In the genomic region with DNA sequence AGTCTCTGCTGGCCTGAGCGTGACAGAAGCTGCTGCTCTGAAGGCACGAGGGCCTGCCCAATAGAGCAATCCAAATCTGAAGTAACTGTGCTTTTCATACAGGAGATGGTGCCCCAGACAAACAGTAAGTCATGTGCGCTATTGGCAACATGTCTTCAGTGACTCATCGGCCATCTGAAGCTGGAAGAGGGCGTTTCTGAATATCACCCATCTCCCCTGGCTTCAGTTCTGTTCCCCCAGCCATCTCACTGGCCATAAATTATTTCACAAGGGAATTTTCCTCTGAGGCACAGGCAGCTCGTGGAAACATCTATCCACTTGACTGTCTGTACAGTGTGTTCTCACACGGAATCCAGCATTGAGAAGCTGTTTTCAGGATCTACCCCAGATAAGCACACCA, we compare ENCODE assay signal across 9 mouse cellular contexts. TPM values are rescaled to one million over a fixed set of nuclear protein-coding genes. Genes with fewer than 3 reads are reported as not detected.
DNase-seq lines count a peak whose midpoint lies in the region; ATAC-seq and TF ChIP-seq lines count a peak whose summit lies in the region.
"Had no signal": no experiment of that assay in that cellular context is flagged by ENCODE, and none has a peak within 500 bp of the region (broad histone marks: within the 10 kb centered on the region; RNA-seq: fewer than 3 reads in every experiment).

No protein-coding gene starts in this region.

- H3K36me3 ChIP-seq in intestine, embryonic 16.5 days (ENCODE audit: control insufficient read depth, insufficient read depth, low read length) = peaks cover 19% of the 10 kb centered on the region
- H3K36me3 ChIP-seq in lung, postnatal 0 days (ENCODE audit: insufficient read depth, low read length) = peaks cover 9% of the 10 kb centered on the region; the same call in 1 of the 2 replicates

- H3K9ac ChIP-seq in intestine, embryonic 16.5 days (ENCODE audit: low read depth, low read length) = no peak overlapping the region
- no peak overlapping the region for H3K9ac ChIP-seq in lung, postnatal 0 days (replicated peaks; ENCODE audit: low read depth)
- H3K9ac ChIP-seq: limb, embryonic 12.5 days had no signal

- H3K9me3 ChIP-seq in intestine, embryonic 16.5 days (ENCODE audit: control insufficient read depth, low read length) = no peaks in the 10 kb centered on the region
- H3K9me3 ChIP-seq in lung, postnatal 0 days (ENCODE audit: low read length) = no peaks in the 10 kb centered on the region
- H3K9me3 ChIP-seq: limb, embryonic 12.5 days had no signal

- ATAC-seq in intestine, embryonic 16.5 days = peak; percentile 21; the same call in 1 of the 2 replicates
- ATAC-seq in lung, postnatal 0 days = peak; percentile 86
- ATAC-seq in erythroid progenitor cell, adult 5-6 weeks (replicated peaks; ENCODE audit: low FRiP score, poor library complexity, severe bottlenecking) = no peak

- TF ChIP-seq CTCF in lung, postnatal 0 days (IDR thresholded peaks at IDR 0.05) = peak; percentile 23; the same call in 1 of the 2 replicates

- peak; percentile 20 to 34 for DNase-seq in left cerebral cortex, adult 18-20 months (ENCODE audit: low spot score in 2 of 2)
- DNase-seq in left cerebral cortex, adult 11 months (ENCODE audit: low spot score) = no peak
- DNase-seq in adrenal gland, adult 8-10 months = peak; percentile 67
- peak; percentile 97 for DNase-seq in fibroblast of lung, adult 2 months (ENCODE audit: low read depth)
- peak; percentile 95 for DNase-seq in lung, postnatal 0 days (ENCODE audit: low spot score)
- no peak for DNase-seq in thymus, postnatal 25 days

- peak; percentile 80 for TF ChIP-seq EP300 in lung, postnatal 0 days (IDR thresholded peaks at IDR 0.05)

- peaks cover 17% of the 10 kb centered on the region for H3K4me1 ChIP-seq in intestine, embryonic 16.5 days (ENCODE audit: control insufficient read depth, insufficient read depth, low read length)
- peaks cover 25% of the 10 kb centered on the region; the same call in 1 of the 2 replicates for H3K4me1 ChIP-seq in lung, postnatal 0 days (ENCODE audit: insufficient read depth, low read depth, low read length)

- H3K27ac ChIP-seq in intestine, embryonic 16.5 days (ENCODE audit: low read length) = peak overlapping the region; percentile 63
- H3K27ac ChIP-seq in lung, postnatal 0 days (ENCODE audit: low read length) = peak overlapping the region; percentile 89
- H3K27ac ChIP-seq: limb, embryonic 12.5 days had no signal

- H3K4me3 ChIP-seq in intestine, embryonic 16.5 days (ENCODE audit: low read length) = no peak overlapping the region
- no peak overlapping the region for H3K4me3 ChIP-seq in lung, postnatal 0 days (ENCODE audit: low read depth, low read length)
- H3K4me3 ChIP-seq: limb, embryonic 12.5 days had no signal

- no peak overlapping the region for H3K4me2 ChIP-seq in intestine, embryonic 16.5 days (ENCODE audit: low read depth, low read length)
- peak overlapping the region; percentile 33; the same call in 1 of the 2 replicates for H3K4me2 ChIP-seq in lung, postnatal 0 days (replicated peaks; ENCODE audit: low read depth, low read length)
- H3K4me2 ChIP-seq: limb, embryonic 12.5 days had no signal

- WGBS in intestine, embryonic 16.5 days = 62% methylated on average over 7 of the region's 7 CpGs
- 37% methylated on average over 7 of the region's 7 CpGs for WGBS in lung, postnatal 0 days

- no peaks in the 10 kb centered on the region for H3K27me3 ChIP-seq in intestine, embryonic 16.5 days (replicated peaks; ENCODE audit: control insufficient read depth, insufficient read depth, low read length)
- H3K27me3 ChIP-seq in lung, postnatal 0 days (replicated peaks; ENCODE audit: insufficient read depth, low read length) = no peaks in the 10 kb centered on the region
- H3K27me3 ChIP-seq: limb, embryonic 12.5 days had no signal

RNA-seq across cellular contexts. Expression of a gene that starts 22.8 kb away (rescaled TPM):
- total RNA-seq in left cerebral cortex, adult 18-20 months (2021) = 10 to 100 TPM; 23.8 to 34.4 TPM
- total RNA-seq in adrenal gland, adult 8-10 months (2022) = 10 to 100 TPM; 34.6 to 53.2 (median 41.2) TPM
- polyA plus RNA-seq in intestine, embryonic 16.5 days (2015; fragmentation: Nextera tagmentation; extraction: Ambion mirVana) = 69.1 and 74.4 TPM in 2 replicates
- polyA plus RNA-seq in lung, postnatal 0 days (2015; fragmentation: Nextera tagmentation; extraction: Ambion mirVana) = 81.3 and 84.1 TPM in 2 replicates
- 4.2 and 21.6 TPM in 2 replicates for total RNA-seq in erythroid progenitor cell, adult 5-6 weeks (2015; ENCODE audit: low replicate concordance)
- total RNA-seq in erythroid progenitor cell, adult 5-6 weeks (2017; ENCODE audit: low replicate concordance) = 0.45 and 6.3 TPM in 2 replicates

Comparison
In these comparisons a context has a peak if more than half of its experiments do, and no peak if none do; other contexts are left out.
1. DNase-seq: peak in left cerebral cortex, adult 18-20 months (2 of 2), adrenal gland, adult 8-10 months (single experiment), fibroblast of lung, adult 2 months (single experiment) and lung, postnatal 0 days (single experiment); none in left cerebral cortex, adult 11 months (single experiment) and thymus, postnatal 25 days (single experiment).